Mouse (Mus musculus) ovary, adult 18-20 months (tissue): ENCODE data around the gene Arhgap6.

ENCODE experiments used
- DNase-seq: peaks from one replicate; pipeline ENCODE4 v3.0.0; 2022; ENCODE audit warnings: low spot score, mixed read lengths

Gene Arhgap6

GRCm38 (mm10) chrX:169112662-169113061 lies 317.8 kb downstream of the Arhgap6 start:
- DNase-seq = peak; percentile 2

GRCm38 (mm10) chrX:169123115-169123772 lies 328.3 kb downstream of the Arhgap6 start:
- no peak for DNase-seq

GRCm38 (mm10) chrX:169123773-169124151 lies 328.9 kb downstream of the Arhgap6 start:
- DNase-seq = no peak

GRCm38 (mm10) chrX:169139758-169140157 lies 344.9 kb downstream of the Arhgap6 start:
- DNase-seq = no peak

DNA sequence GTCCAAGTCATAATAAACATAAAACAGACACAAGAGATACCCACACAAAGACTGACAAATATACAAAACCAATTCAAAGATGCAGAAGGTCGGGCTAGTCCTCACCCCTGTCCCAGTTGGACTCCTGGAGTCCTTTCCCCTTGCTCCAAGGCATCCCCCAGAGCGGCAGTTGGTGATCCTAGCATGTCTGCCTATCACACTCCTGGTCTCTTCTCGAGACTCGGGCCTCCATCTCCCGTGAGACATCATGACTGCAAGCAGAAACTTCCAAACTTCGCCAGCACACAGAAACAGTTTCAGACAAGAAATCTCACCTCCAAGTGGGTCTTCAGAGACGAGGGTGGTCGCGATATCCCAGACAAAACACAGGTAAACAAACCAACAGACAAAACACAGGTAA lies 345.6 kb downstream of the Arhgap6 start:
- no peak for DNase-seq

DNA sequence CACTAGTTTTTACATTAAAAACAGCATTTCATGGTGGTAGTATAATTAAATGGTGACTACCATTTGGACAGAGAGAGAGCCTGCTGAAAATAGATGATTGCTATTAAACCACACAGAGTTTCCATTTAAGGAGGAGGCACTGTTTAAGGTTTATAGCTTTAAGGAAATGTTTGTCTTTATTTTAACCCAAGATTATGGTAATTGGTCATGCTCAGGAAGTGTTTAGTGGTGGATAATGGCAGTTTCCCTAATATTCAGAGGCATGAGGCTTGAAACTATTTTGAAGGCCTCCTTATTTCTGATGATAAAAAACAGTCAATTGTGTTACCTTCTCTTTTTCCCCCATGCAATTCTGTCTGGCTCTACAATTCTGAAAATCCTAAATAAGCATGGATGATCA lies 358.9 kb downstream of the Arhgap6 start:
- DNase-seq = no peak

GRCm38 (mm10) chrX:169158385-169158784 lies 363.5 kb downstream of the Arhgap6 start:
- no peak for DNase-seq

- peak; percentile 1 for DNase-seq
Observed at GRCm38 (mm10) chrX:169170981-169171380, 376.1 kb downstream of the Arhgap6 start.

DNA sequence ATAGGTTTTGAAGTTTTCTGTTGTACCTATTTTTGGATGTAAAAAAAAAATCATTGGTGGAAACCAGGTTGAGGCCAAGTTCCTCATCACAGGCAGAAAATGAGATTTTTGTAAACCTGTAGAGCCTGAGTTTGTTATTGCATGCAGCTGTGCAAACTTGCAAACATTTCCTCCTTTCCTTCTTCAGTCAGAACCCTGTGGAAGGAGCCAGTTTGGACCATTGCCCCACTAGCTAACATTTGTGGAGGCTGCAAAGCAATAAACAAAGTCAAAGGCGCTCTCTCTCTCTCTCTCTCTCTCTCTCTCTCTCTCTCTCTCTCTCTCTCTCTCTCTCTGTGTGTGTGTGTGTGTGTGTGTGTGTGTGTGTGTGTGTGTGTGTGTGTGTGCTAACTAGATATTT lies 378.9 kb downstream of the Arhgap6 start:
- DNase-seq = no peak

DNA sequence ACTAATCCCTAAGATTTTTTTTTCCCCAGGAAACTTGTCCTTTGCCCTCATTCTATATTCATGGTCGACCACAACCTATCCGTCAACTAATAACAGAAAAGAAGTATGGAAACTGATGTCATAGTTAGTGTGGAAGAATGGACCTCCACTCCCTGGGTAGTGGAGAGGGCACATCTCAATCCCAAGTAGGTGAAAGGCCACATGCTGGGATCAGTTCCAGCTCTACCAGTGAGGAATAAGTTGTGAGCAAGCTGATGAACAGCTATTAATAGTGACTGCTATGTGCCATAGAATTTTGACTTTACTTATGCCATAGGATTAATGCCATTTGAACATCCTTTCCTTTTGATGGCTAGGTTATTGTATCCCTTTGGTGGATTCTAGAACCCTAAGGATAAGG lies 383.7 kb downstream of the Arhgap6 start:
- no peak for DNase-seq

DNA sequence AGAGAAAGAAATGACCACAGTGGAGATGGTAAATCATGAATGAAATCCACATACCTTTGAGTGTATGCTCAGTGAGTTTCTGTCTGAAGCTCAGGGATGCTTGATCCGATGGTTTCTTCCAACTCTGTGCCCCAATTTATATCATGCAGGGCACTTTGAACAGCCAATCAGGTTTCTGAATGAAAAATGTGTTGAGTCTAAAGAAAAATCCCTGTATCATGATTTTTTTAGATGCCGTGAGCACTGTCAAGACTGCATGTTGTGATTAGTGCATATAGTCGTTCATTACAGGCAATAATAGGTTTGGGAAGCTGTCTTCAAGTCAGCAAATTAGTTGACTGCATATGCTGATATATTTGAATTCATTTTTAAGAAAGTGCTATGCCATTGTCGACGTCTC lies 392.2 kb downstream of the Arhgap6 start, which contains the start of gene Amelx:
Gene Amelx, minus strand, starts transcription at position 101 of the 400 bp plus-strand sequence.
- DNase-seq = no peak

DNA sequence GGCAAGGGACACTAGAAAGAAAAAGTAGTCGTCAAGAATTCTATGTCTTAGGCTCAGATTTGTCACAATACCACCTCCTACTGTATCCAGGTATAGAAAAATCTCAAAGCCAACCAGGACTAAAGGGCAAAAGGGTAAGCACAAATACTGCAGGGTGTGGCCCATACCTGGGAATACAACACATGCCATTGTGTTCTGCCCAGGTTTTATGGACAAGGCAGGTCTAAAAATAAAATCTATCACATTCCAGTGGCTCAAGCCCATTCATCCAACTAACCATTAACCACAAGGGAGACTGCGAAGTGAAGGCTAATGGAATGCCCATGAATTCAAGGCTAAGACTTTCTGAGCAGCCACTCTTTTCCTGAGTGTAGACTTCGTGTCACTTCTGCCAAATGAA lies 415.1 kb downstream of the Arhgap6 start:
- DNase-seq = no peak

- DNase-seq = no peak
Observed at GRCm38 (mm10) chrX:169220064-169220463, 425.2 kb downstream of the Arhgap6 start.

DNA sequence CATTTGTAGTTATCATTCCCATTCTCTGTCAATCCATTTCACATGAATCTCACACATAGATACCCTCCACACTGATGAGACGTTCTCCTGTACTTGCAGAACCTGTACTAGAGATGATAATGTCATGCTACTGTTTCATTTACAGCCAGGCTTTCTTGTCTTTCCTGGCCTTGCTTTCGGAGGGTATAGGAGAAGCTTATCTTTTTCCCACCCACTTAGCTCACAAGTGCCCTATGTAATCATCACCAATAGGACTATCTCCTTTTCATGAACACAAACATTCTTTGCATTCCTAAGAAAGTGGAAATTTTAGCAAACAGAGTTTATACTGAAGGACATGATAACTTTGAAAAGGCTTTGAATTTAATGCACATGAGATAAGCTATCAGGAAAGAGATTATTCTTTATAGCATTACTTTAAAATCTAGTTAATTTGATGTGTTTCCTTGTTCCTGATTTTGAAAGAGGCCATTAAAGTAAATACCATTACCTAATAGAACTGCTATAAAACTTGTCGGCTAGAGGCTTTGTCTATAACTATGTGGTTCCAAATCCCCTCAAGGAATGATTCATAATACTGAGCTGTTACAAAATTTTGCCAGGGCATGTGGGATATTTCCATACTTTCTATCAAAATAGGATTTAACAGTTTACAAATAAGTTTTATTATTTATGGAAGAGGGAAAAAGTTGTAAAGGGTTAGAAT lies 427.6 kb downstream of the Arhgap6 start:
- DNase-seq = no peak

DNA sequence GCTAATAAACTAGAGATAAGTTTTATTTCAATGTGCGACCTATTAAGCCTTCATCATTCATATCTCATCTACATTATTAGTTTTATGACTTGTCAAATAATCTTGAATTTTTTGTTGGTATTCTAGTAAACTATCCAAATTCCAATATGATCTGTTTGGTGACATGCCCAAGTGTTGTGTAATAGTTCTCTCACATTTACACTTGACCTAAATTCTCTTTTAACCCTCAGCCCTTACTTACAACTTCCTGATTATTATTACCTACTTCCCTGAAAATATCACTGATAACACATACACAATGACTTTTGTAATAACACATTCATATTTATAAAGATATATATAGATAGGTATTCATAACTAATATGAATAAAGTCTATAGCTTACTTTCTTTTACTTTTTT lies 461.0 kb downstream of the Arhgap6 start:
- no peak for DNase-seq

GRCm38 (mm10) chrX:169256741-169257140 lies 461.8 kb downstream of the Arhgap6 start:
- DNase-seq = no peak

DNA sequence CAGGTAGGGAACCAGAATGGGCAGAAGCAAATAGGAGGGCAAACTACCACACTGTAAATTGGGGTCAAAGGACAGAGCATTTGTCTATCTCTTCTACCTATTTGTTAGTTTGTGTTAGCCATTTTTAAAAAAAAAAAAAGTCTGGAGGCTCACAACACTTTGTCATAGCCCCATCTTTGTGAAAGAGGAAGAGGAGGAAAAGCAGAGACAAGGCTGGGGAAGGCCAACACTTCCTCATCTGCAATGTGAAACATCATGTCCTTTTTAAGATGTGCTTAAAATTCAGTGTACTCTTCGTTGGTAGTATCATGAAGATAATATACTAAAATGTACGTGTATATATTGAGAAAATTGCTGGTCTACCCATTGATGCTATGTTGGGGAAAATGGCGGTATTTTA lies 466.1 kb downstream of the Arhgap6 start:
- no peak for DNase-seq

GRCm38 (mm10) chrX:169262212-169262611 lies 467.3 kb downstream of the Arhgap6 start:
- DNase-seq = no peak

GRCm38 (mm10) chrX:169263433-169264172 lies 468.7 kb downstream of the Arhgap6 start:
- no peak for DNase-seq

DNA sequence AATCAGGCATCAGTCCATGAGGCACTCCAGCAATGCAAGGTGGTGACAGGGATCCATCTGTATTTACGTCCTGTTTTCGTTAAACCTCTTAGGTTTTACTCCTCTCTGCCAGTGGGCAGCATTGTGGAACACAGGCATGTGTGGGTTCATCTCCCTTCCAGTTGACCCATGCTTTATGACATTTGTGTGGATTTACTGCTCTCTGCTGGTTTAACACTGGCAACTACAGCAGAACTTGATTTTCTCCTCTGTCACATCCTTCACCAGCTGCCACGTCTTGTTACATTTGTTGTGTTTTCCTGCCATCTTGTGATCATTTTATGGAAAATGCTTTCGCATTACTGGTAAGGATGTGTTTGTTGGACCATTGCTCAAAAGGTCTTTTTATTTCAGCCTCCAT lies 504.7 kb downstream of the Arhgap6 start:
- no peak for DNase-seq

GRCm38 (mm10) chrX:169302271-169303045 lies 507.6 kb downstream of the Arhgap6 start:
- no peak for DNase-seq

- DNase-seq = no peak
Observed at GRCm38 (mm10) chrX:169303945-169304344, 509.0 kb downstream of the Arhgap6 start.
